Mouse (Mus musculus) E14TG2a.4 (cell line): ENCODE results near the gene Hc.

Source experiments
- CTCF ChIP-seq: conservative IDR thresholded peaks from 2 replicates; pipeline ENCODE4 v1.5.1; 2014; ENCODE audit warnings: low read length
- POU5F1 ChIP-seq: IDR thresholded peaks from 2 replicates; pipeline ENCODE4 v1.6.1; 2014; ENCODE audit warnings: low read length, borderline replicate concordance

DNA sequence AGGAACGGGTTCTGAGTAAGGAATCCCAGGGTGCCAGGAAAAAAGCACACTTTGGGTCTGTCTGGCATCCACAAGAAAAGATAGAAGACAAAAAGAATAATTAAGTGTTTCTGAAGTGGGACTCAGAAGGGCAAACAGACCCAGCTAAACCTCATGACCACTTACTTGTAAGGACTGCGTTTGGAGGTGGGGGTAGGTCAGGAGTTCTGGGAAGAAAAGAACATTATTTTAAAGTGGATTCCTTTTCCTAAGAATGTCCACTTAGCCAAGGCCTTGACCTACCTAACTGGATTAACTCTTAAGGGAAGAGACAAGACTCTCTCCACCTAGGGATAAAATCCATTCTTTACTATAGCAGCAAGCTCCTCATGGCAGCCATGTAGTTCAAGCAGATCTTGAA is 11.3 kb upstream of the Hc start:
- TF ChIP-seq CTCF (no peak), POU5F1 (no peak)
